ENCODE assay signal across 10 mouse cellular contexts in the genomic region with DNA sequence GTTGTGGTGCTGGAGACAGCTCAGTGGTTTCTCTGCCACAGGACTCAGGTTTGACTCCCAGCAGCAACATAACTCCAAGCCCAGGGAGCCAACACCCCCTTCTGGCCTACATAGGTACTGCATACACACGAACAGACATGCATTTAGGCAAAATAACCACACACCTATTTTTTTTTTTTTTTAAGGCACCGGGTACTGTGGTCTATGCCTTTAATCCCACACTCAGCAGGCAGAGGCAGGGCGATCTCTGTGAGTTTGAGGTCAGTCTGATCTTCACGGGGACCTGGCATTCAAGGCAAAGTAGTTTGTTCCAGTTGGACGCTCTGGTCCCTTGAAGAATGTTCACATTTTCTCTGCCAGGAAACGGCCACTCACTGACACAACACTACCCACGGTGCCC. TPM values are rescaled to one million over a fixed set of nuclear protein-coding genes. Genes with fewer than 3 reads are reported as not detected.
DNase-seq lines count a peak whose midpoint lies in the region; ATAC-seq lines count a peak whose summit lies in the region.
"Had no signal": no experiment of that assay in that cellular context is flagged by ENCODE, and none has a peak within 500 bp of the region (broad histone marks: within the 10 kb centered on the region; RNA-seq: fewer than 3 reads in every experiment).

No protein-coding gene starts in this region.

- WGBS in hindbrain, embryonic 11.5 days: 76% methylated on average over 7 of the region's 7 CpGs
- WGBS in hindbrain, embryonic 13.5 days: 75% methylated on average over 7 of the region's 7 CpGs
- WGBS in midbrain, embryonic 13.5 days: 77% methylated on average over 7 of the region's 7 CpGs

- no peaks in the 10 kb centered on the region for H3K36me3 ChIP-seq in hindbrain, embryonic 11.5 days (ENCODE audit: control insufficient read depth, insufficient read depth, low read length)
- no peaks in the 10 kb centered on the region for H3K36me3 ChIP-seq in hindbrain, embryonic 13.5 days
- no peaks in the 10 kb centered on the region for H3K36me3 ChIP-seq in midbrain, embryonic 13.5 days
- H3K36me3 ChIP-seq: embryonic facial prominence, embryonic 13.5 days; limb, embryonic 13.5 days had no signal

- H3K4me1 ChIP-seq in hindbrain, embryonic 11.5 days (replicated peaks; ENCODE audit: control insufficient read depth, insufficient read depth, low read length): 0 out of 2 replicates have a peak, but pooled peaks cover 7% of the 10 kb centered on the region
- H3K4me1 ChIP-seq in hindbrain, embryonic 13.5 days (replicated peaks): peaks cover 23% of the 10 kb centered on the region
- peaks cover 23% of the 10 kb centered on the region for H3K4me1 ChIP-seq in midbrain, embryonic 13.5 days (replicated peaks)

- H3K9me3 ChIP-seq in hindbrain, embryonic 11.5 days (ENCODE audit: control insufficient read depth, low read length): no peaks in the 10 kb centered on the region
- no peaks in the 10 kb centered on the region for H3K9me3 ChIP-seq in hindbrain, embryonic 13.5 days
- no peaks in the 10 kb centered on the region for H3K9me3 ChIP-seq in midbrain, embryonic 13.5 days
- H3K9me3 ChIP-seq: embryonic facial prominence, embryonic 13.5 days; limb, embryonic 13.5 days had no signal

- H3K27me3 ChIP-seq in hindbrain, embryonic 11.5 days (ENCODE audit: control insufficient read depth, insufficient read depth, low read length): no peaks in the 10 kb centered on the region
- H3K27me3 ChIP-seq in hindbrain, embryonic 13.5 days: no peaks in the 10 kb centered on the region
- no peaks in the 10 kb centered on the region for H3K27me3 ChIP-seq in midbrain, embryonic 13.5 days
- H3K27me3 ChIP-seq: embryonic facial prominence, embryonic 13.5 days; limb, embryonic 13.5 days had no signal

- no peak overlapping the region for H3K27ac ChIP-seq in hindbrain, embryonic 11.5 days (ENCODE audit: low read depth, low read length)
- H3K27ac ChIP-seq in hindbrain, embryonic 13.5 days: no peak overlapping the region
- H3K27ac ChIP-seq in midbrain, embryonic 13.5 days: no peak overlapping the region
- H3K27ac ChIP-seq: embryonic facial prominence, embryonic 13.5 days; limb, embryonic 13.5 days had no signal

- H3K4me3 ChIP-seq in hindbrain, embryonic 11.5 days (ENCODE audit: low read depth, low read length): no peak overlapping the region
- H3K4me3 ChIP-seq in hindbrain, embryonic 13.5 days: no peak overlapping the region
- no peak overlapping the region for H3K4me3 ChIP-seq in midbrain, embryonic 13.5 days (replicated peaks)
- H3K4me3 ChIP-seq: embryonic facial prominence, embryonic 13.5 days; limb, embryonic 13.5 days had no signal

- DNase-seq in hindbrain, embryonic 11.5 days (ENCODE audit: low spot score): peak; percentile 33
- peak; percentile 44 to 60 for DNase-seq in CD8-positive naive resting alpha-beta T cell, adult 2 months (ENCODE audit: low read depth in 2 of 2, low spot score in 2 of 2)
- peak; percentile 29 for DNase-seq in brain, adult 2 months (ENCODE audit: low read depth, low spot score)
- peak; percentile 51 for DNase-seq in lung, postnatal 36 days
- no peak for DNase-seq in gastrocnemius, postnatal 4 days (ENCODE audit: low spot score in 2 of 2)
- DNase-seq in urinary bladder, postnatal 4 days (ENCODE audit: low spot score in 2 of 2): no peak

- no peak overlapping the region for H3K9ac ChIP-seq in hindbrain, embryonic 11.5 days (ENCODE audit: low read depth, low read length)
- no peak overlapping the region for H3K9ac ChIP-seq in hindbrain, embryonic 13.5 days
- no peak overlapping the region for H3K9ac ChIP-seq in midbrain, embryonic 13.5 days (replicated peaks)
- H3K9ac ChIP-seq: embryonic facial prominence, embryonic 13.5 days; limb, embryonic 13.5 days had no signal

- ATAC-seq in hindbrain, embryonic 11.5 days (ENCODE audit: low FRiP score): no peak
- ATAC-seq in hindbrain, embryonic 13.5 days (ENCODE audit: low FRiP score): no peak
- ATAC-seq in midbrain, embryonic 13.5 days: no peak

- H3K4me2 ChIP-seq in hindbrain, embryonic 11.5 days (replicated peaks; ENCODE audit: low read depth, low read length): no peak overlapping the region
- no peak overlapping the region for H3K4me2 ChIP-seq in hindbrain, embryonic 13.5 days
- no peak overlapping the region for H3K4me2 ChIP-seq in midbrain, embryonic 13.5 days (replicated peaks)
- H3K4me2 ChIP-seq: embryonic facial prominence, embryonic 13.5 days; limb, embryonic 13.5 days had no signal

RNA-seq across cellular contexts. Expression of a gene that starts 2.2 kb away (rescaled TPM):
- polyA plus RNA-seq in hindbrain, embryonic 11.5 days (2014; fragmentation: Nextera tagmentation; extraction: Ambion mirVana): 9.4 and 10.0 TPM in 2 replicates
- 14.5 and 14.8 TPM in 2 replicates for polyA plus RNA-seq in hindbrain, embryonic 13.5 days (2015; fragmentation: Nextera tagmentation; extraction: Ambion mirVana)
- 10 to 100 TPM; 11.9 to 12.7 TPM for total RNA-seq in gastrocnemius, postnatal 4 days (2021)
- polyA plus RNA-seq in midbrain, embryonic 13.5 days (2015; fragmentation: Nextera tagmentation; extraction: Ambion mirVana): 15.9 and 16.8 TPM in 2 replicates

RNA-seq across cellular contexts. Expression of a gene that starts 25.2 kb away (rescaled TPM):
- polyA plus RNA-seq in hindbrain, embryonic 11.5 days (2014; fragmentation: Nextera tagmentation; extraction: Ambion mirVana): 62.1 and 65.9 TPM in 2 replicates
- polyA plus RNA-seq in hindbrain, embryonic 13.5 days (2015; fragmentation: Nextera tagmentation; extraction: Ambion mirVana): 58.1 and 58.4 TPM in 2 replicates
- total RNA-seq in gastrocnemius, postnatal 4 days (2021): 10 to 100 TPM; 11.9 to 13.6 TPM
- 59.9 and 60.0 TPM in 2 replicates for polyA plus RNA-seq in midbrain, embryonic 13.5 days (2015; fragmentation: Nextera tagmentation; extraction: Ambion mirVana)

RNA-seq across cellular contexts. Expression of a gene that starts 32.1 kb away (rescaled TPM):
- 15.3 and 15.6 TPM in 2 replicates for polyA plus RNA-seq in hindbrain, embryonic 11.5 days (2014; fragmentation: Nextera tagmentation; extraction: Ambion mirVana)
- polyA plus RNA-seq in hindbrain, embryonic 13.5 days (2015; fragmentation: Nextera tagmentation; extraction: Ambion mirVana): 14.3 and 19.3 TPM in 2 replicates
- 10 to 100 TPM; 26.3 to 27.6 TPM for total RNA-seq in gastrocnemius, postnatal 4 days (2021)
- 12.1 and 13.8 TPM in 2 replicates for polyA plus RNA-seq in midbrain, embryonic 13.5 days (2015; fragmentation: Nextera tagmentation; extraction: Ambion mirVana)

RNA-seq across cellular contexts. Expression of a gene that starts 34.1 kb away (rescaled TPM):
- 47.6 and 55.9 TPM in 2 replicates for polyA plus RNA-seq in hindbrain, embryonic 11.5 days (2014; fragmentation: Nextera tagmentation; extraction: Ambion mirVana)
- polyA plus RNA-seq in hindbrain, embryonic 13.5 days (2015; fragmentation: Nextera tagmentation; extraction: Ambion mirVana): 59.8 TPM in 2 replicates
- 10 to 100 TPM; 26.6 to 26.7 TPM for total RNA-seq in gastrocnemius, postnatal 4 days (2021)
- polyA plus RNA-seq in midbrain, embryonic 13.5 days (2015; fragmentation: Nextera tagmentation; extraction: Ambion mirVana): 61.6 and 62.2 TPM in 2 replicates

RNA-seq across cellular contexts. Expression of a gene that starts 36.9 kb away (rescaled TPM):
- polyA plus RNA-seq in hindbrain, embryonic 11.5 days (2014; fragmentation: Nextera tagmentation; extraction: Ambion mirVana): 0.06 and 0.07 TPM in 2 replicates
- 0.10 and 0.36 TPM in 2 replicates for polyA plus RNA-seq in hindbrain, embryonic 13.5 days (2015; fragmentation: Nextera tagmentation; extraction: Ambion mirVana)
- total RNA-seq in gastrocnemius, postnatal 4 days (2021): 1 to 10 TPM; 1.0 to 1.3 TPM
- 0.39 and 0.40 TPM in 2 replicates for polyA plus RNA-seq in midbrain, embryonic 13.5 days (2015; fragmentation: Nextera tagmentation; extraction: Ambion mirVana)

Comparison
In these comparisons a context has a peak if more than half of its experiments do, and no peak if none do; other contexts are left out.
1. DNase-seq: peak in hindbrain, embryonic 11.5 days (single experiment), CD8-positive naive resting alpha-beta T cell, adult 2 months (2 of 2), brain, adult 2 months (single experiment) and lung, postnatal 36 days (single experiment); none in gastrocnemius, postnatal 4 days (0 of 2) and urinary bladder, postnatal 4 days (0 of 2).